Mouse (Mus musculus): ENCODE data around the gene Tbc1d19.

DNA sequence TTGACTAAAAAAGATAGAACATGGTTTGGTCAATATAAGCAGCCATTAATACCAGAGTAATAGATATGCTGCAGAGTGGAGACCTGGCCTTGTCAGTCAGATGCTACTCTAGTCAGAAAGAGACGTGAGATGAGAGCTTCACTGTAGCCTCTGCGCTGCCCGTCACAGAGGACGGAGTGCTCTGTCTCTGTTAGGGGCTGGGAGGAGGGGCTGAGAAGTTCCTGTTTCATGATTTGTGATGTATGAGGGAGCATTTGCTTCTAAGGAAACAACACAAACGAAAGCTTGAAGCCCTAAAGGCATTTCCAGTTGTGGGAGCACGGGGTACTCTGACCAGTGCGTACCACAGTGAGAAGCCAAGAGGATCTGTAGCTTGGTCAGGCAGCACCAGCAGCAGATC is 16.5 kb downstream of the Tbc1d19 start:
- TF ChIP-seq CTCF (IDR thresholded peaks at IDR 0.05; ENCODE audit: control insufficient read depth, insufficient read depth, low read length) = no peak
- TF ChIP-seq POLR2A (IDR thresholded peaks at IDR 0.05; ENCODE audit: borderline replicate concordance, control insufficient read depth, low read depth, low read length) = no peak

Data from bone marrow, adult 2 months (tissue).